13 mouse cellular contexts compared by ENCODE assay signal in the genomic region with DNA sequence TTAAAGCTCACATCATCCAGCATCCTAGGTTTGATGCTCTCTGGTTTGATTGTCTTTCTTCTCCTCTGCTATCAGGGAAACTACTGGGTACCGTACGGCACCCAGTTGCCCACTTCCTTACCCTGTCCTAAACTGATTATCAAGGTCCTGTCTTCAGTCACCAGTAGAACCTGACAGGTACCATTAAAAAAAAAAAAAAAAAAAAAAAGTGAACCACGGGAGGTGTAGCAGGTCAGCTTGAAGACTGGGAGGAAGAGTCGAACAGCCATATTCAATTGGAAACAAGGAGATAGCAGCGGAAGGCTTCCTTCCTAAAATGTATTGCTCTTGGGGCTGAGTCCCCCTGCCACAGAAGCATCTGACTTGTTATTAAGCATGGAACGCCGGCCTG.
DNase-seq lines count a peak whose midpoint lies in the region; ATAC-seq and TF ChIP-seq lines count a peak whose summit lies in the region.
"Had no signal": no experiment of that assay in that cellular context is flagged by ENCODE, and none has a peak within 500 bp of the region (broad histone marks: within the 10 kb centered on the region; RNA-seq: fewer than 3 reads in every experiment).

No protein-coding gene starts in this region.

- H3K27ac ChIP-seq in heart, embryonic 13.5 days (replicated peaks): peak overlapping the region; percentile 97
- H3K27ac ChIP-seq in lung, embryonic 16.5 days (ENCODE audit: low read length): peak overlapping the region; percentile 80
- H3K27ac ChIP-seq in embryonic facial prominence, embryonic 15.5 days (replicated peaks): 0 out of 2 replicates have a peak overlapping the region, but pooled peaks have one; percentile 51
- H3K27ac ChIP-seq: embryonic facial prominence, embryonic 12.5 days; forebrain, embryonic 13.5 days; limb, embryonic 13.5 days had no signal

- TF ChIP-seq POLR2A in myocyte (IDR thresholded peaks at IDR 0.05; ENCODE audit: insufficient read length, low read depth): no peak

- WGBS in heart, embryonic 13.5 days: 19% methylated on average over 7 of the region's 7 CpGs
- 35% methylated on average over 7 of the region's 7 CpGs for WGBS in lung, embryonic 16.5 days
- WGBS in embryonic facial prominence, embryonic 15.5 days: 68% methylated on average over 7 of the region's 7 CpGs

- no peak for ATAC-seq in heart, embryonic 13.5 days (ENCODE audit: extremely low read depth, insufficient number of reproducible peaks, low FRiP score, low TSS enrichment)
- no peak for ATAC-seq in lung, embryonic 16.5 days (ENCODE audit: low read depth)
- ATAC-seq in embryonic facial prominence, embryonic 15.5 days (ENCODE audit: insufficient number of reproducible peaks, low FRiP score, low TSS enrichment, low read depth): no peak
- ATAC-seq: forebrain, embryonic 13.5 days had no signal

- no peaks in the 10 kb centered on the region for H3K9me3 ChIP-seq in heart, embryonic 13.5 days
- no peaks in the 10 kb centered on the region for H3K9me3 ChIP-seq in lung, embryonic 16.5 days (ENCODE audit: control insufficient read depth, low read length)
- H3K9me3 ChIP-seq in embryonic facial prominence, embryonic 15.5 days (replicated peaks): no peaks in the 10 kb centered on the region
- H3K9me3 ChIP-seq: embryonic facial prominence, embryonic 12.5 days; forebrain, embryonic 13.5 days; limb, embryonic 13.5 days had no signal

- no peaks in the 10 kb centered on the region for H3K27me3 ChIP-seq in heart, embryonic 13.5 days (replicated peaks)
- no peaks in the 10 kb centered on the region for H3K27me3 ChIP-seq in lung, embryonic 16.5 days (ENCODE audit: control insufficient read depth, insufficient read depth, low read depth, low read length)
- H3K27me3 ChIP-seq in embryonic facial prominence, embryonic 15.5 days: no peaks in the 10 kb centered on the region
- no peaks in the 10 kb centered on the region for H3K27me3 ChIP-seq in myocyte (ENCODE audit: control insufficient read depth, insufficient read depth, insufficient read length)
- H3K27me3 ChIP-seq: embryonic facial prominence, embryonic 12.5 days; forebrain, embryonic 13.5 days; limb, embryonic 13.5 days; Patski had no signal

- H3K79me2 ChIP-seq in myocyte (ENCODE audit: control insufficient read depth, insufficient read depth): no peaks in the 10 kb centered on the region

- no peak for DNase-seq in heart, postnatal 25 days (ENCODE audit: low spot score)
- no peak for DNase-seq in lung, postnatal 36 days
- no peak for DNase-seq in kidney, adult 9 months
- DNase-seq in frontal cortex, postnatal 36 days (ENCODE audit: low spot score in 2 of 2): no peak
- DNase-seq: adrenal gland, adult 8-10 months had no signal

- peak overlapping the region; percentile 85 for H3K9ac ChIP-seq in heart, embryonic 13.5 days
- 0 out of 2 replicates have a peak overlapping the region, but pooled peaks have one; percentile 27 for H3K9ac ChIP-seq in lung, embryonic 16.5 days (ENCODE audit: low read length)
- H3K9ac ChIP-seq in embryonic facial prominence, embryonic 15.5 days: no peak overlapping the region
- H3K9ac ChIP-seq: embryonic facial prominence, embryonic 12.5 days; forebrain, embryonic 13.5 days had no signal

- H3K4me3 ChIP-seq in heart, embryonic 13.5 days: peak overlapping the region; percentile 52; the same call in 1 of the 2 replicates
- H3K4me3 ChIP-seq in lung, embryonic 16.5 days (ENCODE audit: low read length): no peak overlapping the region
- H3K4me3 ChIP-seq in embryonic facial prominence, embryonic 15.5 days (replicated peaks): no peak overlapping the region
- H3K4me3 ChIP-seq in myocyte: peak overlapping the region; percentile 29
- H3K4me3 ChIP-seq: forebrain, embryonic 13.5 days had no signal

- intact Hi-C loops in heart, postnatal 25 days (cut with DNase I): loop anchor here (5.0 kb wide), 1 partner anchor 426 kb away; the partner anchor contains the start of gene Foxp1

- no peak overlapping the region for H3ac ChIP-seq in myocyte (ENCODE audit: control insufficient read depth, insufficient read length)

- H3K4me2 ChIP-seq in heart, embryonic 13.5 days: peak overlapping the region; percentile 70
- peak overlapping the region; percentile 64 for H3K4me2 ChIP-seq in lung, embryonic 16.5 days (ENCODE audit: low read depth, low read length)
- H3K4me2 ChIP-seq in embryonic facial prominence, embryonic 15.5 days (replicated peaks): no peak overlapping the region
- peak overlapping the region; percentile 91 for H3K4me2 ChIP-seq in myocyte (ENCODE audit: low read depth)

- H3K4me1 ChIP-seq in heart, embryonic 13.5 days: peaks cover 78% of the 10 kb centered on the region
- H3K4me1 ChIP-seq in lung, embryonic 16.5 days (replicated peaks; ENCODE audit: control insufficient read depth, insufficient read depth, low read length): peaks cover 51% of the 10 kb centered on the region
- peaks cover 31% of the 10 kb centered on the region for H3K4me1 ChIP-seq in embryonic facial prominence, embryonic 15.5 days

- H3K36me3 ChIP-seq in heart, embryonic 13.5 days: no peaks in the 10 kb centered on the region
- no peaks in the 10 kb centered on the region for H3K36me3 ChIP-seq in lung, embryonic 16.5 days (ENCODE audit: control insufficient read depth, insufficient read depth, low read length)
- no peaks in the 10 kb centered on the region for H3K36me3 ChIP-seq in embryonic facial prominence, embryonic 15.5 days
- no peaks in the 10 kb centered on the region for H3K36me3 ChIP-seq in myocyte (ENCODE audit: control insufficient read depth, insufficient read depth)
- H3K36me3 ChIP-seq: embryonic facial prominence, embryonic 12.5 days; limb, embryonic 13.5 days had no signal

TF ChIP-seq in myocyte, 11 proteins besides CTCF, POLR2A, EP300 and RAD21:
- TF ChIP-seq E2F4 (IDR thresholded peaks at IDR 0.05; ENCODE audit: insufficient read depth) (no peak), MYOD1 (IDR thresholded peaks at IDR 0.05; ENCODE audit: control insufficient read depth in 1 of 3, insufficient read length in 2 of 3, low read depth in 2 of 3) (no peak), POLR2AphosphoS2 (IDR thresholded peaks at IDR 0.05; ENCODE audit: insufficient read length, low read depth) (no peak), USF1 (IDR thresholded peaks at IDR 0.05; ENCODE audit: low read depth) (no peak), CEBPB (IDR thresholded peaks at IDR 0.05; ENCODE audit: insufficient read depth, poor library complexity, severe bottlenecking) (no peak), SRF (IDR thresholded peaks at IDR 0.05; ENCODE audit: control insufficient read depth, insufficient read length, low read depth) (no peak), REST (IDR thresholded peaks at IDR 0.05; ENCODE audit: insufficient read depth, insufficient read length) (no peak), TCF3 (IDR thresholded peaks at IDR 0.05; ENCODE audit: insufficient read length, low read depth) (no peak), TCF12 (IDR thresholded peaks at IDR 0.05; ENCODE audit: insufficient read depth, poor library complexity, severe bottlenecking) (no peak), MYOG (IDR thresholded peaks at IDR 0.05; ENCODE audit: control insufficient read depth in 1 of 3, insufficient read depth in 1 of 3, insufficient read length in 2 of 3, low read depth in 2 of 3) (no peak), MAX (IDR thresholded peaks at IDR 0.05; ENCODE audit: low read depth) (no peak)

Comparison
In these comparisons a context has a peak if more than half of its experiments do, and no peak if none do; other contexts are left out.
1. H3K4me3 ChIP-seq: peak in heart, embryonic 13.5 days (single experiment) and myocyte (single experiment); none in lung, embryonic 16.5 days (single experiment) and embryonic facial prominence, embryonic 15.5 days (single experiment).
2. Peak in every context shown above with its lines, with median percentiles within 50 percentile points of each other: H3K27ac ChIP-seq.